Mouse (Mus musculus) lung, postnatal 0 days (tissue): ENCODE measurements at regions not wholly inside any gene's neighbourhood (a gene's known extent, or its start where the extent isn't known, plus 50 kb on each side); places are given as distances from the start of the nearest gene placed in this dataset.

Source experiments
- ATAC-seq: fragments of 200-750 bp; cut with Nextera tagmentation; 2 replicates; pipeline ENCODE4 v1.8.0; 2017; ENCODE audit warnings: moderate library complexity
- DNase-seq: peaks from one replicate; pipeline ENCODE4 v3.0.0-alpha.2; 2016; ENCODE audit warnings: low spot score
- H3K27ac ChIP-seq: fragments of 300-500 bp; sonication (generic); 2 replicates; pipeline ENCODE4 v1.5.1; 2014; ENCODE audit warnings: antibody characterized with exemption, mild to moderate bottlenecking, low read length, mixed read lengths
- H3K27me3 ChIP-seq: fragments of 300-500 bp; sonication (generic); replicated peaks from 2 replicates; pipeline ENCODE4 v1.6.1; 2014; ENCODE audit warnings: low read length, mixed read lengths; ENCODE audit not compliant: insufficient read depth
- H3K36me3 ChIP-seq: fragments of 300-500 bp; sonication (generic); 2 replicates; pipeline ENCODE4 v1.6.1; 2014; ENCODE audit warnings: low read length, mixed read lengths; ENCODE audit not compliant: insufficient read depth
- H3K4me1 ChIP-seq: fragments of 300-500 bp; sonication (generic); 2 replicates; pipeline ENCODE4 v1.6.1; 2014; ENCODE audit warnings: antibody characterized with exemption, low read depth, low read length, mixed read lengths; ENCODE audit not compliant: insufficient read depth
- H3K4me2 ChIP-seq: fragments of 300-500 bp; sonication (generic); replicated peaks from 2 replicates; pipeline ENCODE4 v1.6.1; 2014; ENCODE audit warnings: low read depth, mild to moderate bottlenecking, low read length, moderate library complexity, mixed read lengths
- H3K4me3 ChIP-seq: fragments of 300-500 bp; sonication (generic); 2 replicates; pipeline ENCODE4 v1.5.1; 2014; ENCODE audit warnings: low read depth, low read length
- H3K9ac ChIP-seq: fragments of 300-500 bp; sonication (generic); replicated peaks from 2 replicates; pipeline ENCODE4 v1.6.1; 2014; ENCODE audit warnings: low read depth, mild to moderate bottlenecking
- H3K9me3 ChIP-seq: fragments of 300-500 bp; sonication (generic); 2 replicates; pipeline ENCODE4 v1.6.1; 2016; ENCODE audit warnings: low read length, mixed read lengths
- CTCF ChIP-seq: IDR thresholded peaks from 2 replicates; pipeline ENCODE4 v1.5.1; 2016; ENCODE audit warnings: antibody characterized with exemption, mild to moderate bottlenecking
- EP300 ChIP-seq: IDR thresholded peaks from 2 replicates; pipeline ENCODE4 v1.6.1; 2016; ENCODE audit warnings: antibody characterized with exemption, mild to moderate bottlenecking, control low read depth
- WGBS: fragments of 180-500 bp; shearing (Covaris S2); extraction: QIAGEN DNeasy Blood & Tissue Kit; methylation state at CpG from one replicate; pipeline ENCODE4 v1.1.7; 2014; 5-methylcytosine and 5-hydroxymethylcytosine counted together

- Histone ChIP-seq H3K4me3 (no peak overlapping the region), H3K4me2 (no peak overlapping the region), H3K4me1 (no peaks in the 10 kb centered on the region), H3K36me3 (no peaks in the 10 kb centered on the region), H3K9me3 (no peaks in the 10 kb centered on the region), H3K27ac (no peak overlapping the region), H3K27me3 (no peaks in the 10 kb centered on the region), H3K9ac (no peak overlapping the region)
- 64% methylated on average over 2 of the region's 2 CpGs for WGBS
- ATAC-seq (no peak), DNase-seq (no peak)
- no peak for TF ChIP-seq EP300
- TF ChIP-seq CTCF = no peak
These were observed 1694.2 kb upstream of the Gm6569 start for GRCm38 (mm10) chr15:72140122-72140521.

DNA sequence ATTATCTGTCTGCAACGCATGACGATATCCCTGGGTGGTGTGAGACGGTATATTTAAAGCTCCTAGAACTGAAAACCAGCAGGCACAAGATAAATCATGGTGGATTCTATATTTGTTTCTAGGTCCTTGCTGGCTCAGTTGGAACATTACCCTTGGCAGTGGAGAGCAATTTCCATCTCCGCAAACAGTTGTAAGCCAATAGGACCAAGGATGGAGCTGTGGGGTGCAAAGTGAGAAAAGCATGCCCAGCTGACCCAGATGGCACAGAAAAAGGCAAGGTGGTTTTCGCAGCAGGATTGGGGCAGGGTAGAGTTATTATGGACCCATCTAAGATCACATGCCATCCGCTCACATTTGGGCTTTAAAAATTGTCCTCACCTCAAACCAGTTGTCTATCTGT is 1683.8 kb upstream of the Gm6569 start:
- no peak for ATAC-seq

GRCm38 (mm10) chr15:72158505-72158904 is 1675.9 kb upstream of the Gm6569 start:
- Histone ChIP-seq H3K9ac (no peak overlapping the region), H3K4me2 (no peak overlapping the region), H3K4me1 (no peaks in the 10 kb centered on the region), H3K4me3 (no peak overlapping the region), H3K27me3 (no peaks in the 10 kb centered on the region), H3K36me3 (no peaks in the 10 kb centered on the region), H3K27ac (no peak overlapping the region), H3K9me3 (no peaks in the 10 kb centered on the region)
- DNase-seq (no peak), ATAC-seq (no peak)
- TF ChIP-seq CTCF (no peak), EP300 (no peak)
- WGBS = 63% methylated on average over 3 of the region's 3 CpGs

More for the DNA sequence above, 1683.8 kb upstream of the Gm6569 start:
- Histone ChIP-seq H3K36me3 (no peaks in the 10 kb centered on the region), H3K27ac (no peak overlapping the region), H3K4me3 (no peak overlapping the region), H3K9me3 (no peaks in the 10 kb centered on the region), H3K27me3 (no peaks in the 10 kb centered on the region), H3K4me1 (no peaks in the 10 kb centered on the region), H3K9ac (no peak overlapping the region), H3K4me2 (no peak overlapping the region)
- TF ChIP-seq CTCF (no peak), EP300 (no peak)
- WGBS = 77% methylated on average over 6 of the region's 6 CpGs
- no peak for DNase-seq

GRCm38 (mm10) chr15:72200861-72201260 is 1633.5 kb upstream of the Gm6569 start:
- TF ChIP-seq CTCF (no peak), EP300 (no peak)
- H3K27ac ChIP-seq = no peak overlapping the region
- H3K4me2 ChIP-seq = no peak overlapping the region
- no peak overlapping the region for H3K4me3 ChIP-seq
- peak; percentile 10 for DNase-seq
- no peaks in the 10 kb centered on the region for H3K36me3 ChIP-seq
- H3K4me1 ChIP-seq = no peaks in the 10 kb centered on the region
- H3K9ac ChIP-seq = no peak overlapping the region
- H3K9me3 ChIP-seq = no peaks in the 10 kb centered on the region
- no peaks in the 10 kb centered on the region for H3K27me3 ChIP-seq
- WGBS = 27% methylated on average over 3 of the region's 3 CpGs
- ATAC-seq = no peak

DNA sequence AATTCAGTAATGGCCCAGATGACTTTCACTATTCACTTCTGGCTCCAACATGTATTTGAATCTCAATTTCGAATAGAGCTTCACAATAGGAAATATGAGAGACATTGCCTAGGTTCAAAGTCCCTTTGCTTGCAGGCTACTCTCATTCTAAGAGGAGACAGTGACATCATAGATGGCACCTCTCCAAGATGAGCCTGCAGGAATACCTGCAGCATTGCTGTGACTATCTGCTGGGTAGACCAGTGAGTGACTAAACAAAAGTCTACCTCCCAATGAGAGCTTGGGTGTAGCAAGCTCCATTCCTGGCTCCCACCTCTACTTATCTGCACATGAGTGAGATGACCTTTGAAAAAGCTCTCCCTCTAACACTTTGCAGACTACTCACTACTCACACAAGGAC is 1632.6 kb upstream of the Gm6569 start:
- H3K4me1 ChIP-seq = no peaks in the 10 kb centered on the region
- H3K27ac ChIP-seq = no peak overlapping the region
- no peak for TF ChIP-seq EP300
- TF ChIP-seq CTCF = no peak
- H3K4me2 ChIP-seq = no peak overlapping the region
- ATAC-seq = no peak
- no peaks in the 10 kb centered on the region for H3K27me3 ChIP-seq
- no peaks in the 10 kb centered on the region for H3K9me3 ChIP-seq
- H3K36me3 ChIP-seq = no peaks in the 10 kb centered on the region
- DNase-seq = no peak
- WGBS = 31% methylated on average over 1 of the region's 1 CpGs
- no peak overlapping the region for H3K4me3 ChIP-seq
- no peak overlapping the region for H3K9ac ChIP-seq

GRCm38 (mm10) chr15:72205240-72205799 is 1629.0 kb upstream of the Gm6569 start:
- ATAC-seq (no peak), DNase-seq (no peak)
- WGBS = 64% methylated on average over 8 of the region's 8 CpGs
- Histone ChIP-seq H3K4me3 (no peak overlapping the region), H3K27me3 (no peaks in the 10 kb centered on the region), H3K4me1 (no peaks in the 10 kb centered on the region), H3K9ac (no peak overlapping the region), H3K9me3 (no peaks in the 10 kb centered on the region), H3K4me2 (no peak overlapping the region), H3K27ac (no peak overlapping the region), H3K36me3 (no peaks in the 10 kb centered on the region)
- no peak for TF ChIP-seq EP300
- no peak for TF ChIP-seq CTCF

DNA sequence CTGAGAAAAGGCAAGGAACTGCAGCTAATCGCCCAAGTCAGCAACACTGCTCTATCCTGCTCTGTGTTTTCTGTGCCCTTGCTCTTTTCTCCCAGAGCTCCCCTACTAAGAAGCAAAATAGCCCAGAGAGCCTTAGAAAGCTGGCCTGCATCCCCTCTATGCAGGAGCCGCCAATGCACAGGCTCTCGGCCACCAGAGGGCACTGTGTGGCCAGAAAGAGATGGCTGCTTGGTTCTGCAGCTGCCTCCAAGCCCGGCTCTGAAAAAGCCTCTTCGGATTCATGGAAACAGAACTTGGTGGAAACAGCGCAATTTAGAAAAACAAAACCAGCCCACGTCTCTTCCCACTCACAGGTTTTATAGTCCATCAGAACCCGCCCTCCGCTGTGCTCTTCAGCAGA is 1628.4 kb upstream of the Gm6569 start:
- WGBS = 16% methylated on average over 9 of the region's 9 CpGs
- Histone ChIP-seq H3K27me3 (no peaks in the 10 kb centered on the region), H3K4me2 (no peak overlapping the region), H3K27ac (no peak overlapping the region), H3K4me1 (no peaks in the 10 kb centered on the region), H3K36me3 (no peaks in the 10 kb centered on the region), H3K9me3 (no peaks in the 10 kb centered on the region), H3K9ac (no peak overlapping the region), H3K4me3 (no peak overlapping the region)
- ATAC-seq (no peak), DNase-seq (peak; percentile 48)
- TF ChIP-seq EP300 = no peak
- TF ChIP-seq CTCF = peak; percentile 76
